ENCODE assay signal across 31 mouse cellular contexts in the genomic region with DNA sequence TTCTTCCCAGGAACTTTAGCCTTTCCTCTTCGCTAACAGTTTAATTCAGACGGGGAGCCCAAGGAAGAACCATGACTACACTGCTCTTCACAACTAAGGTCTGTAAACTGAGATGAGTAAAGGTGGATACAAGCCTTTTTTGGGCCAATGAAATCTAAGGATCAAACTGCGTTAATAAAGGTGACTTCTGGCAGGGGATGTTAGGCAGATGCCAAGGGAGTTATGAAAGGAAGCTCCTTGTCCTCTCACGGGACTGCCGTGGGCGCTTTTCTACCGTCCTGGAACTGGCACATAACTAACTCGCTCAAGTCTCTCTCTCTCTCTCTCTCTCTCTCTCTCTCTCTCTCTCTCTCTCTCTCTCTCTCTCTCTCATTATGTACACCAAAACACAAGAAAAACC.
"Had no signal": no experiment of that assay in that cellular context is flagged by ENCODE, and none has a peak within 500 bp of the region (broad histone marks: within the 10 kb centered on the region; RNA-seq: fewer than 3 reads in every experiment).

No protein-coding gene starts in this region.

- H3K4me3 ChIP-seq: left cerebral cortex, adult 2 months; limb, embryonic 12.5 days; limb, embryonic 13.5 days; limb, embryonic 15.5 days; liver, embryonic 12.5 days; liver, embryonic 13.5 days; liver, embryonic 15.5 days; lung, embryonic 15.5 days; megakaryocyte, embryonic 14.5 days; midbrain, embryonic 10.5 days; midbrain, embryonic 12.5 days; midbrain, embryonic 13.5 days; midbrain, embryonic 15.5 days; myocyte had no signal

- H3K27me3 ChIP-seq: limb, embryonic 12.5 days; limb, embryonic 13.5 days; limb, embryonic 15.5 days; liver, embryonic 12.5 days; liver, embryonic 13.5 days; liver, embryonic 15.5 days; lung, embryonic 15.5 days; megakaryocyte, embryonic 14.5 days; midbrain, embryonic 12.5 days; midbrain, embryonic 13.5 days; midbrain, embryonic 15.5 days had no signal

- H3K9me3 ChIP-seq: limb, embryonic 12.5 days; limb, embryonic 13.5 days; limb, embryonic 15.5 days; liver, embryonic 12.5 days; liver, embryonic 13.5 days; liver, embryonic 15.5 days; lung, embryonic 15.5 days; midbrain, embryonic 10.5 days; midbrain, embryonic 12.5 days; midbrain, embryonic 13.5 days; midbrain, embryonic 15.5 days had no signal

- H3K27ac ChIP-seq: left cerebral cortex, adult 2 months; limb, embryonic 12.5 days; limb, embryonic 13.5 days; limb, embryonic 15.5 days; liver, embryonic 12.5 days; liver, embryonic 13.5 days; liver, embryonic 14.5 days; liver, embryonic 15.5 days; lung, embryonic 15.5 days; macrophage; midbrain, embryonic 10.5 days; midbrain, embryonic 12.5 days; midbrain, embryonic 13.5 days; midbrain, embryonic 15.5 days had no signal

- ATAC-seq: liver, embryonic 12.5 days; liver, postnatal 0 days; lung, postnatal 0 days; midbrain, embryonic 13.5 days; midbrain, embryonic 15.5 days; midbrain, embryonic 16.5 days had no signal

- H3K4me1 ChIP-seq: limb, embryonic 12.5 days; limb, embryonic 13.5 days; limb, embryonic 15.5 days; liver, embryonic 12.5 days; liver, embryonic 13.5 days; liver, embryonic 15.5 days; megakaryocyte, embryonic 14.5 days; midbrain, embryonic 10.5 days; midbrain, embryonic 12.5 days; midbrain, embryonic 13.5 days; midbrain, embryonic 15.5 days had no signal

- H3K36me3 ChIP-seq: limb, embryonic 12.5 days; limb, embryonic 13.5 days; limb, embryonic 15.5 days; liver, embryonic 12.5 days; liver, embryonic 13.5 days; liver, embryonic 15.5 days; lung, embryonic 15.5 days; midbrain, embryonic 10.5 days; midbrain, embryonic 12.5 days; midbrain, embryonic 13.5 days; midbrain, embryonic 15.5 days had no signal

- H3K4me2 ChIP-seq: limb, embryonic 12.5 days; limb, embryonic 13.5 days; limb, embryonic 15.5 days; liver, embryonic 11.5 days; liver, embryonic 12.5 days; liver, embryonic 13.5 days; liver, embryonic 15.5 days; lung, embryonic 14.5 days; lung, embryonic 15.5 days; midbrain, embryonic 11.5 days; midbrain, embryonic 12.5 days; midbrain, embryonic 13.5 days; midbrain, embryonic 15.5 days had no signal

- H3K9ac ChIP-seq: limb, embryonic 12.5 days; limb, embryonic 13.5 days; limb, embryonic 15.5 days; liver, embryonic 12.5 days; liver, embryonic 13.5 days; liver, embryonic 14.5 days; liver, embryonic 15.5 days; liver, postnatal 0 days; lung, embryonic 14.5 days; lung, embryonic 15.5 days; midbrain, embryonic 12.5 days; midbrain, embryonic 13.5 days; midbrain, embryonic 15.5 days had no signal

- DNase-seq: left cerebral cortex, postnatal 4 days; liver; liver, embryonic 13.5 days; liver, postnatal 0 days; lung, adult 18-20 months; lung, adult 2 months; lung, embryonic 14.5 days; lung, postnatal 10 days; lung, postnatal 14 days; lung, postnatal 36 days; lung, postnatal 4 days; midbrain, embryonic 14.5 days had no signal
